Mouse (Mus musculus): ENCODE results near the gene Foxf2. TPM values are rescaled to one million over a fixed set of nuclear protein-coding genes. Genes with fewer than 3 reads are reported as not detected.

The Foxf2 gene
- total RNA-seq, 2 experiments from 2014 or later: 10.2 to 10.7 TPM

DNA sequence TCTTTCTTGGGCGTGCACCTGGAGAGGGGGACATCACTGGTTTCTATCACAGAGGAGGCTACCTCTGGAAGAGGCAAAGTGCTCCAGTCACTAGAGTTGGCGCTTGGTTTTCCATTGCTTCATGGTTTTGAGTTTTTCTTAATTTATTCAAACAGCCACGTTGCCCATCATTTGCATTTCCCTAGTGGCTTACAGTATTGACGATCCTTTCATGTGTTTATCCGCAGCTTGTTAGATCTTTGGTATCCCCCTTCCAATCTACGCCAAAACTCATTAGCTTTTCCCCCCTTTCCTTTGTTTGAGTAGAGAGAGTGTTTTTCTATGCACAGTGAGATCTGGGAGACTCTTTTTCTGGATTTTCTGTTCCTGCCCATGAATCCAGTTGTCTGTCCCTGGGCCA, 39.8 kb downstream of the Foxf2 start:
- DNase-seq: no peak
- intact Hi-C loops (cut with DNase I): no loop called here

DNA sequence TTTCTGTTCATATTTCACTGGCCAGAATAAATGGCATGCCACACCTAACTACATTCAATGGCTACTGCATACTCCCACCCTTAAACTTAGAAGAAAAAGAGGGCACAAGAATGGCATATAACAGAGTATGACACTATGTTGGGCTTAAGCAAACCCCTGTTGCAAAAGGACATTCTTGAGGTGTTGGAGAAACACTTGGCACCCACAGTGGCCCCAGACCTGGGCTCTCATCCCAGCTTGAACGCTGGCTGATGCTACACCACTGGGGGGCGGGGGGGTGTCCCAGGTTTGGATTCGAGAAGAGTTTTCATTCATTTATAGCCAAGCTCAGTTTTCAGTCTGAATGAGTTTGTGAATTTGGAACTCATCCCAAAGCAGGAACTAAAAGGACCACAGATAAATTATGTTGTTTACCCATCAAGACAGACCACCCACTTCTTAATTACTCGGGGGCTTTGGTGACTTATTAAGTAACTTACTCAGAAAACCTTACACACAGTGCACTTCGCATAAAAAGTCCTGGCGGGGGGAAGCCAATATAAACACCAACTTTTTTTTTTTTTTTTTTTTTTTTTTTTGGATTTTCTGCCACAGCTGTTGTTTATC, 42.4 kb downstream of the Foxf2 start:
- intact Hi-C loops (cut with DNase I): no loop called here

DNA sequence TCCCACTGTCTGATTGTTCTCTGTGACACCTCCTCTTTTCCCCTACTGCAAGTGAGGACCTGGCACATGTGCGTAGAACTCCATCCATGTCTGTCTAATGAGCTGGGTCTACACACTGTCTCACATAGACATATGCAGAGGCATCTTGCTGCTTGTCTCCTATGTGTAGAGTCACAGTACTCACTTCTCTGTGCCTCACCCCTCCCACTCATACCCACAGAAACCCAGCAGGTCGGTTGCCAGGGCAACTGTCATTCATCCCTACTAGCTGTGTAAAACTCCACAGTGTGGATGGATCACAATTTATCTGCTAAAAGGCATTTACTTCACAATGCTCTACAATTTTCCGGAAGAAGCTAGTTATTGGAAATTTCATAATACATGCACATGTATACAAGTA, 46.5 kb downstream of the Foxf2 start:
- no peak for DNase-seq
- intact Hi-C loops (cut with DNase I): no loop called here

More for the DNA sequence above, 42.4 kb downstream of the Foxf2 start:
- no peak for DNase-seq

Small RNA genes lying within 50 kb of the gene (microRNA-seq; reads per million reads assigned to microRNA genes)
- not detected for gene Gm27516

Other genes starting within 250 kb of the Foxf2 start
- 1 to 10 TPM; 3.8 to 4.6 TPM for gene Foxq1, start 69.7 kb upstream of the Foxf2 start, total RNA-seq (2021)
- gene A530084C06Rik, start 66.5 kb upstream of the Foxf2 start, total RNA-seq (2021): 1 to 10 TPM; 1.6 to 2.4 TPM
- 1 to 10 TPM; 8.5 TPM for gene Foxc1, start 180.8 kb downstream of the Foxf2 start, total RNA-seq (2021)